ENCODE assay signal across 8 mouse cellular contexts in genomic region chr6:145173781-145174191, GRCm38 (mm10). TPM values are rescaled to one million over a fixed set of nuclear protein-coding genes. Genes with fewer than 3 reads are reported as not detected.
DNase-seq lines count a peak whose midpoint lies in the region; ATAC-seq and TF ChIP-seq lines count a peak whose summit lies in the region.

No protein-coding gene starts in this region.

- H3K9me3 ChIP-seq in forebrain, postnatal 0 days (ENCODE audit: low read length), result no peaks in the 10 kb centered on the region
- H3K9me3 ChIP-seq in hindbrain, embryonic 10.5 days, result no peaks in the 10 kb centered on the region
- H3K9me3 ChIP-seq in limb, embryonic 11.5 days (ENCODE audit: control insufficient read depth, low read length), result no peaks in the 10 kb centered on the region
- no peaks in the 10 kb centered on the region for H3K9me3 ChIP-seq in midbrain, embryonic 12.5 days

- no peak overlapping the region for H3K27ac ChIP-seq in forebrain, postnatal 0 days (ENCODE audit: low read depth, low read length)
- peak overlapping the region; percentile 80 for H3K27ac ChIP-seq in hindbrain, embryonic 10.5 days
- H3K27ac ChIP-seq in limb, embryonic 11.5 days (replicated peaks; ENCODE audit: low read depth, low read length), result peak overlapping the region; percentile 58
- H3K27ac ChIP-seq in midbrain, embryonic 12.5 days (replicated peaks), result no peak overlapping the region

- DNase-seq in layer of hippocampus, postnatal 10 days (ENCODE audit: low spot score in 2 of 2), result peak; percentile 57 to 58
- no peak for DNase-seq in layer of hippocampus, adult 9-10 months (ENCODE audit: low spot score)
- peak; percentile 39 for DNase-seq in forebrain, postnatal 0 days
- peak; percentile 75 for DNase-seq in hindbrain, embryonic 10.5 days (ENCODE audit: low spot score)
- peak; percentile 86 for DNase-seq in limb, embryonic 11.5 days (ENCODE audit: low spot score)
- DNase-seq in urinary bladder, adult 18-20 months (ENCODE audit: low spot score in 2 of 2), result peak; percentile 36 to 68

- no peaks in the 10 kb centered on the region for H3K36me3 ChIP-seq in forebrain, postnatal 0 days (ENCODE audit: insufficient read depth)
- H3K36me3 ChIP-seq in hindbrain, embryonic 10.5 days, result no peaks in the 10 kb centered on the region
- no peaks in the 10 kb centered on the region for H3K36me3 ChIP-seq in limb, embryonic 11.5 days (ENCODE audit: control insufficient read depth, insufficient read depth, low read length)
- no peaks in the 10 kb centered on the region for H3K36me3 ChIP-seq in midbrain, embryonic 12.5 days

- H3K27me3 ChIP-seq in forebrain, postnatal 0 days (ENCODE audit: insufficient read depth, low read length), result peaks cover 8% of the 10 kb centered on the region; the same call in 1 of the 2 replicates
- peaks cover 57% of the 10 kb centered on the region for H3K27me3 ChIP-seq in hindbrain, embryonic 10.5 days (ENCODE audit: insufficient read depth, poor library complexity, severe bottlenecking)
- no peaks in the 10 kb centered on the region for H3K27me3 ChIP-seq in limb, embryonic 11.5 days (ENCODE audit: control insufficient read depth, insufficient read depth, low read length)
- H3K27me3 ChIP-seq in midbrain, embryonic 12.5 days, result peaks cover 41% of the 10 kb centered on the region

- peak; percentile 55; the same call in 1 of the 2 replicates for ATAC-seq in forebrain, postnatal 0 days
- peak; percentile 86 for ATAC-seq in limb, embryonic 11.5 days (ENCODE audit: insufficient number of reproducible peaks, low FRiP score, low TSS enrichment, low read depth)
- peak; percentile 85 for ATAC-seq in midbrain, embryonic 12.5 days (ENCODE audit: low FRiP score, low read depth)
- no peak for ATAC-seq in monocyte, adult 5-6 weeks (replicated peaks; ENCODE audit: insufficient number of reproducible peaks, low FRiP score, low TSS enrichment, poor library complexity, severe bottlenecking)

- no peak for TF ChIP-seq CTCF in forebrain, postnatal 0 days (IDR thresholded peaks at IDR 0.05; ENCODE audit: low read depth)

- no peak overlapping the region for H3K9ac ChIP-seq in forebrain, postnatal 0 days
- H3K9ac ChIP-seq in limb, embryonic 11.5 days (ENCODE audit: low read length), result 0 out of 2 replicates have a peak overlapping the region, but pooled peaks have one; percentile 5
- H3K9ac ChIP-seq in midbrain, embryonic 12.5 days (replicated peaks), result no peak overlapping the region

- WGBS in forebrain, postnatal 0 days, result 3% methylated on average over 11 of the region's 11 CpGs
- WGBS in hindbrain, embryonic 10.5 days, result 1% methylated on average over 11 of the region's 11 CpGs
- 1% methylated on average over 10 of the region's 11 CpGs for WGBS in limb, embryonic 11.5 days
- WGBS in midbrain, embryonic 12.5 days, result under 1% methylated on average over 11 of the region's 11 CpGs

- H3K4me2 ChIP-seq in forebrain, postnatal 0 days (ENCODE audit: low read depth), result no peak overlapping the region
- H3K4me2 ChIP-seq in limb, embryonic 11.5 days (ENCODE audit: low read depth, severe bottlenecking), result peak overlapping the region; percentile 5
- H3K4me2 ChIP-seq in midbrain, embryonic 12.5 days (replicated peaks), result peak overlapping the region; percentile 34

- no peak overlapping the region for H3K4me3 ChIP-seq in forebrain, postnatal 0 days (ENCODE audit: low read depth, low read length)
- peak overlapping the region; percentile 35 for H3K4me3 ChIP-seq in hindbrain, embryonic 10.5 days
- no peak overlapping the region for H3K4me3 ChIP-seq in limb, embryonic 11.5 days (ENCODE audit: low read depth, low read length)
- no peak overlapping the region for H3K4me3 ChIP-seq in midbrain, embryonic 12.5 days

- no peaks in the 10 kb centered on the region for H3K4me1 ChIP-seq in forebrain, postnatal 0 days (ENCODE audit: insufficient read depth)
- peaks cover 55% of the 10 kb centered on the region for H3K4me1 ChIP-seq in hindbrain, embryonic 10.5 days (replicated peaks)
- peaks cover 34% of the 10 kb centered on the region for H3K4me1 ChIP-seq in limb, embryonic 11.5 days (ENCODE audit: control insufficient read depth, insufficient read depth, low read length)
- peaks cover 30% of the 10 kb centered on the region for H3K4me1 ChIP-seq in midbrain, embryonic 12.5 days

RNA-seq across cellular contexts. Expression of gene Casc1, which starts 37.0 kb away (rescaled TPM):
- total RNA-seq in layer of hippocampus, postnatal 10 days (2021), result 1 to 10 TPM; 1.4 to 2.2 TPM
- total RNA-seq in forebrain, postnatal 0 days (2014; rRNA removed), result 1.5 TPM in 2 replicates
- polyA plus RNA-seq in forebrain, postnatal 0 days (2015; fragmentation: Nextera tagmentation; extraction: Ambion mirVana), result 0.96 and 1.5 TPM in 2 replicates
- 0.62 and 0.88 TPM in 2 replicates for polyA plus RNA-seq in hindbrain, embryonic 10.5 days (2016; fragmentation: Nextera tagmentation; extraction: Ambion mirVana)
- 0.31 and 0.39 TPM in 2 replicates for polyA plus RNA-seq in limb, embryonic 11.5 days (2014; fragmentation: Nextera tagmentation; extraction: Ambion mirVana)
- polyA plus RNA-seq in midbrain, embryonic 12.5 days (2016; fragmentation: Nextera tagmentation; extraction: Ambion mirVana), result 0.70 and 0.88 TPM in 2 replicates
- 1.7 to 3.1 TPM (median 2.9 TPM) in 3 replicates for total RNA-seq in monocyte, adult 5-6 weeks (2017)

RNA-seq across cellular contexts. Expression of gene Etfrf1, which starts 37.1 kb away (rescaled TPM):
- total RNA-seq in layer of hippocampus, postnatal 10 days (2021), result 10 to 100 TPM; 20.3 to 22.6 TPM
- 18.2 and 18.9 TPM in 2 replicates for total RNA-seq in forebrain, postnatal 0 days (2014; rRNA removed)
- polyA plus RNA-seq in forebrain, postnatal 0 days (2015; fragmentation: Nextera tagmentation; extraction: Ambion mirVana), result 19.6 and 26.7 TPM in 2 replicates
- 32.3 and 33.4 TPM in 2 replicates for polyA plus RNA-seq in hindbrain, embryonic 10.5 days (2016; fragmentation: Nextera tagmentation; extraction: Ambion mirVana)
- 27.5 and 31.2 TPM in 2 replicates for polyA plus RNA-seq in limb, embryonic 11.5 days (2014; fragmentation: Nextera tagmentation; extraction: Ambion mirVana)
- 39.4 and 41.0 TPM in 2 replicates for polyA plus RNA-seq in midbrain, embryonic 12.5 days (2016; fragmentation: Nextera tagmentation; extraction: Ambion mirVana)
- total RNA-seq in monocyte, adult 5-6 weeks (2017), result 18.3 to 22.7 TPM (median 19.3 TPM) in 3 replicates

RNA-seq across cellular contexts. Expression of gene Lrmp, which starts 58.3 kb away (rescaled TPM):
- total RNA-seq in layer of hippocampus, postnatal 10 days (2021), result 1 to 10 TPM; 1.8 to 2.6 TPM
- total RNA-seq in forebrain, postnatal 0 days (2014; rRNA removed), result 1.3 and 2.2 TPM in 2 replicates
- 0.80 and 1.0 TPM in 2 replicates for polyA plus RNA-seq in forebrain, postnatal 0 days (2015; fragmentation: Nextera tagmentation; extraction: Ambion mirVana)
- polyA plus RNA-seq in hindbrain, embryonic 10.5 days (2016; fragmentation: Nextera tagmentation; extraction: Ambion mirVana), result 1.8 and 2.4 TPM in 2 replicates
- polyA plus RNA-seq in limb, embryonic 11.5 days (2014; fragmentation: Nextera tagmentation; extraction: Ambion mirVana), result 1.7 and 3.2 TPM in 2 replicates
- 1.1 TPM in 2 replicates for polyA plus RNA-seq in midbrain, embryonic 12.5 days (2016; fragmentation: Nextera tagmentation; extraction: Ambion mirVana)
- total RNA-seq in monocyte, adult 5-6 weeks (2017), result 254 to 293 TPM (median 262 TPM) in 3 replicates

Comparison
In these comparisons a context has a peak if more than half of its experiments do, and no peak if none do; other contexts are left out.
1. H3K27ac ChIP-seq: peak in hindbrain, embryonic 10.5 days (single experiment) and limb, embryonic 11.5 days (single experiment); none in forebrain, postnatal 0 days (single experiment) and midbrain, embryonic 12.5 days (single experiment).